Mouse (Mus musculus): ENCODE results near the gene Tnfsfm13. TPM values are rescaled to one million over a fixed set of nuclear protein-coding genes. Genes with fewer than 3 reads are reported as not detected.

Tnfsfm13 gene
- polyA plus RNA-seq, 1 experiment from 2014 or later: 1.1 TPM

DNA sequence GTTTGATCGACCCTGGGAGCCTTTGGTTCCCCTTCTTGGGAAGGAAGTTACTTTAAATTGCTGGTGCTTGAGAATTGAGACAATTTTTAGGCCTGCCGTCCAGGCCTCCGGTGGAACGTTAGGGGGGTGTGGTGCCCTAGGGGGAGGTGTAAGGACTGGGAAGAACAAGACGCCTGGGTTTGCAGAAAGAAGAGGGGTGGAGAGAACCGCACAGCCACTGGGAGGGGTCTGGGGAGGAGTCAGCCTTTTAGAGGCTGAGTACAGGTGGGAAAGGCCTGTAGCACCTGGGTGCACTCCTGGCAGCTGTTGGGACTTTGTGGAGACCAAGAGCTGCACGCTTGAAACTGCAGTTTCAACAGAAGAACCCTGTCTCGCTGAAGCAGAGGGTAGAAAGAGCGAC, 41.1 kb downstream of the Tnfsfm13 start:
- WGBS (ENCODE audit: insufficient replicate concordance): 37% methylated on average over 9 of the region's 9 CpGs
- Histone ChIP-seq H3K9me3 (replicated peaks; ENCODE audit: control insufficient read depth, low read length) (no peaks in the 10 kb centered on the region), H3K4me2 (ENCODE audit: low read depth, low read length) (no peak overlapping the region), H3K27ac (ENCODE audit: low read length) (0 out of 2 replicates have a peak overlapping the region, but pooled peaks have one; percentile 8), H3K36me3 (ENCODE audit: control insufficient read depth, insufficient read depth) (peaks cover 35% of the 10 kb centered on the region), H3K4me3 (ENCODE audit: low read depth, low read length) (no peak overlapping the region), H3K9ac (ENCODE audit: low read depth, low read length) (no peak overlapping the region), H3K4me1 (ENCODE audit: control insufficient read depth, low read depth, low read length) (peaks cover 21% of the 10 kb centered on the region), H3K27me3 (ENCODE audit: control insufficient read depth, insufficient read depth, low read depth, low read length) (no peaks in the 10 kb centered on the region)
- ATAC-seq (ENCODE audit: low read depth): no peak

DNA sequence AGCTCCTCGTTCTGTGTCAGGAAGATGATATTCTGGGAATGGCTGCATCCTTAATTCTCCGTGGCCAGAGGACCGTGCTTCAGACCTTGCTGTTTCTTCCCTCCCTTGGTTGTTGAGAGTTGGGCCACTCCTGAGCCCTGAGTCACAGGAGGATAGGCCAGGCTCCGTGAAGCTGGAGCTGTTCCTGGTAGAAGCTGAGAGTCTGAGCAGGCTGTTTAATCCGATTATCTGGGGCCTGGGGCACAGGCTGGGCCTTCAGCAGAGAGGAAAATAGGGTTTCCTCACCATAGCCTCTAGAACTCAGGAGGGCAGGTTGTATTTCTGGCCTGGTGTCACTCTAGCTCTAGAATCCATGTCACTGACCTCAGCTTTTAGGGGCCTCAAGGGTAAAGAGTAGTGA, 42.5 kb downstream of the Tnfsfm13 start:
- Histone ChIP-seq H3K36me3 (ENCODE audit: control insufficient read depth, insufficient read depth) (peaks cover 42% of the 10 kb centered on the region), H3K27me3 (ENCODE audit: control insufficient read depth, insufficient read depth, low read depth, low read length) (no peaks in the 10 kb centered on the region)

DNA sequence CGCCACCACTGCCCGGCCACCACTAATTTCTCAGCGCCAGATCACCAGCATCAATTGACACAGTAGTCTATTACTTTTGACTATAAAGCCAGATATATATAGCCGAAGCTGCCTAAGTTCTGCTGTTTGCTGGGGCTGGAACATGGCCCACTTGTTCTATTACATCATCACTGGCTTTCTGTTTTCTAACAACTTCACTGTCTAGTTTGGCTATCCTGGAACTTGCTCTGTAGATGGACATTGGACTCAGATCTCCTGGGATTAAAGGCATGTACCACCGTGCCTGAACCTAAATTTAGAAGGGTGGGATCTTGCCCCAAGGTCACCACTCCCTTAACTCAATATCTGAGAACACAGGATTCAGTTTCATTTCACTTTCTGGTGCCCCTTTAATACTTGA, 50.0 kb downstream of the Tnfsfm13 start:
- peak; percentile 70 for ATAC-seq (ENCODE audit: low read depth)
- Histone ChIP-seq H3K36me3 (ENCODE audit: control insufficient read depth, insufficient read depth) (peaks cover 71% of the 10 kb centered on the region), H3K27me3 (ENCODE audit: control insufficient read depth, insufficient read depth, low read depth, low read length) (no peaks in the 10 kb centered on the region), H3K4me2 (ENCODE audit: low read depth, low read length) (no peak overlapping the region), H3K9ac (ENCODE audit: low read depth, low read length) (no peak overlapping the region), H3K9me3 (replicated peaks; ENCODE audit: control insufficient read depth, low read length) (no peaks in the 10 kb centered on the region), H3K27ac (ENCODE audit: low read length) (no peak overlapping the region), H3K4me1 (ENCODE audit: control insufficient read depth, low read depth, low read length) (no peaks in the 10 kb centered on the region), H3K4me3 (ENCODE audit: low read depth, low read length) (no peak overlapping the region)
- WGBS (ENCODE audit: insufficient replicate concordance): 74% methylated on average over 5 of the region's 5 CpGs

More for the DNA sequence above, 42.5 kb downstream of the Tnfsfm13 start:
- WGBS (ENCODE audit: insufficient replicate concordance): 76% methylated on average over 5 of the region's 5 CpGs
- Histone ChIP-seq H3K27ac (ENCODE audit: low read length) (no peak overlapping the region), H3K4me1 (ENCODE audit: control insufficient read depth, low read depth, low read length) (peaks cover 21% of the 10 kb centered on the region), H3K4me2 (ENCODE audit: low read depth, low read length) (no peak overlapping the region), H3K4me3 (ENCODE audit: low read depth, low read length) (no peak overlapping the region), H3K9me3 (replicated peaks; ENCODE audit: control insufficient read depth, low read length) (no peaks in the 10 kb centered on the region), H3K9ac (ENCODE audit: low read depth, low read length) (no peak overlapping the region)
- no peak for ATAC-seq (ENCODE audit: low read depth)

DNA sequence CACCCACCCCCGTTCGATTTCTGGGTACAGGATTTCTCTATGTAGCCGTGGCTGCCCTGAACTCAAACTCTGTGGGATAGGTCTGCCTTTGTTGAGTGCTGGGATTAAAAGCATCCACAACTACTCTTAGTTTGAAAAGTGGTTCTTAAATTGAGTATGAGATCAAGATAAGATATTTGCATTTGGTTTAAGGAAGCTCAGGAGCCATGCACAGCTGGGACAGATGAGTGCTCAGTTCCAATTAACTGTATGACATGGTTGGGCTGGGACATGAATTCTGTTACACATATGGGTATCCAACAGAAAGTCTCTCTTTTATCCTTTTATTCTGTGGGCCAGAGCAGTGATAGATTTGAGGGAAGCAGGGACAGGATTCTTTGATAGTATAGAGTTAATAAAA, 60.4 kb downstream of the Tnfsfm13 start:
- no peak for ATAC-seq (ENCODE audit: low read depth)
- 77% methylated on average over 3 of the region's 3 CpGs for WGBS (ENCODE audit: insufficient replicate concordance)
- Histone ChIP-seq H3K9ac (ENCODE audit: low read depth, low read length) (no peak overlapping the region), H3K4me1 (ENCODE audit: control insufficient read depth, low read depth, low read length) (peaks cover 27% of the 10 kb centered on the region), H3K27ac (ENCODE audit: low read length) (no peak overlapping the region), H3K4me2 (ENCODE audit: low read depth, low read length) (no peak overlapping the region), H3K36me3 (ENCODE audit: control insufficient read depth, insufficient read depth) (peaks cover 5% of the 10 kb centered on the region), H3K9me3 (replicated peaks; ENCODE audit: control insufficient read depth, low read length) (no peaks in the 10 kb centered on the region), H3K4me3 (ENCODE audit: low read depth, low read length) (no peak overlapping the region), H3K27me3 (ENCODE audit: control insufficient read depth, insufficient read depth, low read depth, low read length) (no peaks in the 10 kb centered on the region)

DNA sequence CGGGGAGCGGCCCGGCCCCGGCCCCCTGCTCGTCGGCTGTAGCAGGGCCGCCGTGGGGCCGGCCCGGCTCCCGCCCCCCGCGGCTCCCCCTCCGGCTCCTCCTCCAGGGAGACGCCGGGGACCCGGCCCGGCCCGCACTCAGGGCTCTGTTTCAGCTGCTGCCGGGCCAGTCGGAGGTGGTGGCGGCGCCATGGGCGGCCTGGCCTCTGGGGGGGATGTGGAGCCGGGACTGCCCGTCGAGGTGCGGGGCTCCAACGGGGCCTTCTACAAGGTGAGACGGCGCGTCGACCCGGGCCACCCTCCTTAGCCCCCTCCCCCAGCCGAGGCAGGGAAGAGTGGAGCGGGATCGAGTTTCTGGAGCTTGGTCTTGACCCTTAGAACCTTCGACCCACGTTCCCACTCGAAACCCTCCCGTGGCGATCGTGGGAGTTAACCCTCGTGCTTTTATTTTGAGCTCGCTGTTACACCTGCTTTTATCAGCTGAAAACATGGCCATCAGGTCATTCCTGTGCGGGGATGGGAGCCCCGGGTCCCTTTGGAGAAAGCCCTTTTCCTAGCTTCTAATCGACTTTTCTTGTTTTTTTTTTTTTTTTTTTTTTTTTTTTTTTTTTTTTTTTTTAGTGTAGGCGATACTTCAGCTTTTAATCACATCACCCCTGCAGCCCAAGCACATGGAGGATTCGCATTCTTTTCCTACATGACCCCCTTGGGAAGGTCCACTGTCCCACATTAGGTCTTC, 62.6 kb downstream of the Tnfsfm13 start:
- Histone ChIP-seq H3K36me3 (ENCODE audit: control insufficient read depth, insufficient read depth) (no peaks in the 10 kb centered on the region), H3K4me3 (ENCODE audit: low read depth, low read length) (peak overlapping the region; percentile 94), H3K27me3 (ENCODE audit: control insufficient read depth, insufficient read depth, low read depth, low read length) (no peaks in the 10 kb centered on the region), H3K4me2 (ENCODE audit: low read depth, low read length) (peak overlapping the region; percentile 86), H3K9me3 (replicated peaks; ENCODE audit: control insufficient read depth, low read length) (no peaks in the 10 kb centered on the region), H3K27ac (ENCODE audit: low read length) (peak overlapping the region; percentile 95), H3K4me1 (ENCODE audit: control insufficient read depth, low read depth, low read length) (peaks cover 27% of the 10 kb centered on the region), H3K9ac (ENCODE audit: low read depth, low read length) (peak overlapping the region; percentile 98)
- under 1% methylated on average over 38 of the region's 50 CpGs for WGBS (ENCODE audit: insufficient replicate concordance)
- ATAC-seq (ENCODE audit: low read depth): peak; percentile 51

MicroRNA genes within 50 kb of the gene (microRNA counts, 519-probe panel; counts per million panel counts)
- microRNA mmu-miR-1934: 60.7 counts per million
- 2,187 counts per million, percentile 37 among the panel's probes with 10 or more counts for microRNA mmu-miR-467f

Small RNA genes within 50 kb of the gene (microRNA-seq; reads per million reads assigned to microRNA genes)
- 5.2 reads per million, percentile 17 among the genes with 10 or more reads in this experiment for gene Mir1934
- not detected for gene Mir467f

Other genes with a start within 250 kb of the Tnfsfm13 start
- 0.07 and 0.09 TPM in 2 replicates for gene Dnah2, start 147.0 kb downstream of the Tnfsfm13 start, polyA plus RNA-seq (2015; fragmentation: Nextera tagmentation; extraction: Ambion mirVana)
- 0.27 and 0.39 TPM in 2 replicates for gene Efnb3, start 135.9 kb downstream of the Tnfsfm13 start, polyA plus RNA-seq (2015; fragmentation: Nextera tagmentation; extraction: Ambion mirVana)
- gene Wrap53, start 115.8 kb downstream of the Tnfsfm13 start, polyA plus RNA-seq (2015; fragmentation: Nextera tagmentation; extraction: Ambion mirVana): 14.6 and 15.5 TPM in 2 replicates
- 55.5 and 55.8 TPM in 2 replicates for gene Trp53, start 115.7 kb downstream of the Tnfsfm13 start, polyA plus RNA-seq (2015; fragmentation: Nextera tagmentation; extraction: Ambion mirVana)
- 11.2 and 12.6 TPM in 2 replicates for gene Atp1b2, start 90.2 kb downstream of the Tnfsfm13 start, polyA plus RNA-seq (2015; fragmentation: Nextera tagmentation; extraction: Ambion mirVana)
- gene Shbg, start 78.2 kb downstream of the Tnfsfm13 start, polyA plus RNA-seq (2015; fragmentation: Nextera tagmentation; extraction: Ambion mirVana): 26.2 and 27.9 TPM in 2 replicates
- gene Sat2, start 74.1 kb downstream of the Tnfsfm13 start, polyA plus RNA-seq (2015; fragmentation: Nextera tagmentation; extraction: Ambion mirVana): 10.4 and 11.5 TPM in 2 replicates
- 7.0 and 8.1 TPM in 2 replicates for gene Fxr2, start 63.1 kb downstream of the Tnfsfm13 start, polyA plus RNA-seq (2015; fragmentation: Nextera tagmentation; extraction: Ambion mirVana)
- gene Sox15, start 40.8 kb downstream of the Tnfsfm13 start, polyA plus RNA-seq (2015; fragmentation: Nextera tagmentation; extraction: Ambion mirVana): 0.11 TPM in 1 of 2 replicates, not detected in the other
- 34.5 and 35.0 TPM in 2 replicates for gene Mpdu1, start 33.5 kb downstream of the Tnfsfm13 start, polyA plus RNA-seq (2015; fragmentation: Nextera tagmentation; extraction: Ambion mirVana)
- 32.0 and 35.4 TPM in 2 replicates for gene Cd68, start 29.9 kb downstream of the Tnfsfm13 start, polyA plus RNA-seq (2015; fragmentation: Nextera tagmentation; extraction: Ambion mirVana)
- gene Eif4a1, start 23.7 kb downstream of the Tnfsfm13 start, polyA plus RNA-seq (2015; fragmentation: Nextera tagmentation; extraction: Ambion mirVana): 223 and 225 TPM in 2 replicates
- gene Senp3, start 14.0 kb downstream of the Tnfsfm13 start, polyA plus RNA-seq (2015; fragmentation: Nextera tagmentation; extraction: Ambion mirVana): 22.7 and 24.9 TPM in 2 replicates
- 0.17 and 0.40 TPM in 2 replicates for gene Tnfsf13, start 10.3 kb downstream of the Tnfsfm13 start, polyA plus RNA-seq (2015; fragmentation: Nextera tagmentation; extraction: Ambion mirVana)
- 2.5 and 2.8 TPM in 2 replicates for gene Tnfsf12, start 249 bp downstream of the Tnfsfm13 start, polyA plus RNA-seq (2015; fragmentation: Nextera tagmentation; extraction: Ambion mirVana)
- 11.1 and 11.9 TPM in 2 replicates for gene Polr2a, start 62.5 kb upstream of the Tnfsfm13 start, polyA plus RNA-seq (2015; fragmentation: Nextera tagmentation; extraction: Ambion mirVana)
- 0.07 TPM in 1 of 2 replicates, not detected in the other for gene Slc35g3, start 65.9 kb upstream of the Tnfsfm13 start, polyA plus RNA-seq (2015; fragmentation: Nextera tagmentation; extraction: Ambion mirVana)
- 0.61 and 0.81 TPM in 2 replicates for gene Zbtb4, start 69.8 kb upstream of the Tnfsfm13 start, polyA plus RNA-seq (2015; fragmentation: Nextera tagmentation; extraction: Ambion mirVana)
- 0.61 and 0.96 TPM in 2 replicates for gene Chrnb1, start 99.8 kb upstream of the Tnfsfm13 start, polyA plus RNA-seq (2015; fragmentation: Nextera tagmentation; extraction: Ambion mirVana)
- 0.19 and 0.21 TPM in 2 replicates for gene Fgf11, start 105.8 kb upstream of the Tnfsfm13 start, polyA plus RNA-seq (2015; fragmentation: Nextera tagmentation; extraction: Ambion mirVana)
- gene Tmem102, start 109.5 kb upstream of the Tnfsfm13 start, polyA plus RNA-seq (2015; fragmentation: Nextera tagmentation; extraction: Ambion mirVana): 0.62 and 1.0 TPM in 2 replicates
- gene Gm39566, start 119.2 kb upstream of the Tnfsfm13 start, polyA plus RNA-seq (2015; fragmentation: Nextera tagmentation; extraction: Ambion mirVana): not detected in 2 replicates
- gene Spem2, start 122.4 kb upstream of the Tnfsfm13 start, polyA plus RNA-seq (2015; fragmentation: Nextera tagmentation; extraction: Ambion mirVana): not detected in 2 replicates
- gene Spem1, start 126.1 kb upstream of the Tnfsfm13 start, polyA plus RNA-seq (2015; fragmentation: Nextera tagmentation; extraction: Ambion mirVana): not detected in 2 replicates
- gene Nlgn2, start 141.7 kb upstream of the Tnfsfm13 start, polyA plus RNA-seq (2015; fragmentation: Nextera tagmentation; extraction: Ambion mirVana): 0.66 and 0.83 TPM in 2 replicates
- gene Tmem256, start 142.4 kb upstream of the Tnfsfm13 start, polyA plus RNA-seq (2015; fragmentation: Nextera tagmentation; extraction: Ambion mirVana): 404 and 413 TPM in 2 replicates
- gene Plscr3, start 150.3 kb upstream of the Tnfsfm13 start, polyA plus RNA-seq (2015; fragmentation: Nextera tagmentation; extraction: Ambion mirVana): 22.0 and 27.8 TPM in 2 replicates
- gene Tnk1, start 162.6 kb upstream of the Tnfsfm13 start, polyA plus RNA-seq (2015; fragmentation: Nextera tagmentation; extraction: Ambion mirVana): 0.74 and 0.96 TPM in 2 replicates
- gene Tmem95, start 181.9 kb upstream of the Tnfsfm13 start, polyA plus RNA-seq (2015; fragmentation: Nextera tagmentation; extraction: Ambion mirVana): not detected in 2 replicates
- gene Kctd11, start 185.3 kb upstream of the Tnfsfm13 start, polyA plus RNA-seq (2015; fragmentation: Nextera tagmentation; extraction: Ambion mirVana): 1.3 and 1.4 TPM in 2 replicates
- gene Acap1, start 199.4 kb upstream of the Tnfsfm13 start, polyA plus RNA-seq (2015; fragmentation: Nextera tagmentation; extraction: Ambion mirVana): 6.5 and 6.8 TPM in 2 replicates
- 0.46 and 0.76 TPM in 2 replicates for gene 2810408A11Rik, start 204.9 kb upstream of the Tnfsfm13 start, polyA plus RNA-seq (2015; fragmentation: Nextera tagmentation; extraction: Ambion mirVana)
- 2.2 and 2.6 TPM in 2 replicates for gene Neurl4, start 205.0 kb upstream of the Tnfsfm13 start, polyA plus RNA-seq (2015; fragmentation: Nextera tagmentation; extraction: Ambion mirVana)
- gene Gps2, start 217.8 kb upstream of the Tnfsfm13 start, polyA plus RNA-seq (2015; fragmentation: Nextera tagmentation; extraction: Ambion mirVana): 81.1 and 83.1 TPM in 2 replicates
- 1,065 and 1,134 TPM in 2 replicates for gene Eif5a, start 225.9 kb upstream of the Tnfsfm13 start, polyA plus RNA-seq (2015; fragmentation: Nextera tagmentation; extraction: Ambion mirVana)
- 0.18 TPM in 1 of 2 replicates, not detected in the other for gene Ybx2, start 239.7 kb upstream of the Tnfsfm13 start, polyA plus RNA-seq (2015; fragmentation: Nextera tagmentation; extraction: Ambion mirVana)